Mouse (Mus musculus) brain, adult 2 months (tissue): Measurements from ENCODE around the gene Prph.

Source experiments
- DNase-seq: peaks from one replicate; pipeline ENCODE4 v3.0.0; 2011; ENCODE audit warnings: low read depth, low spot score

Gene Prph

DNA sequence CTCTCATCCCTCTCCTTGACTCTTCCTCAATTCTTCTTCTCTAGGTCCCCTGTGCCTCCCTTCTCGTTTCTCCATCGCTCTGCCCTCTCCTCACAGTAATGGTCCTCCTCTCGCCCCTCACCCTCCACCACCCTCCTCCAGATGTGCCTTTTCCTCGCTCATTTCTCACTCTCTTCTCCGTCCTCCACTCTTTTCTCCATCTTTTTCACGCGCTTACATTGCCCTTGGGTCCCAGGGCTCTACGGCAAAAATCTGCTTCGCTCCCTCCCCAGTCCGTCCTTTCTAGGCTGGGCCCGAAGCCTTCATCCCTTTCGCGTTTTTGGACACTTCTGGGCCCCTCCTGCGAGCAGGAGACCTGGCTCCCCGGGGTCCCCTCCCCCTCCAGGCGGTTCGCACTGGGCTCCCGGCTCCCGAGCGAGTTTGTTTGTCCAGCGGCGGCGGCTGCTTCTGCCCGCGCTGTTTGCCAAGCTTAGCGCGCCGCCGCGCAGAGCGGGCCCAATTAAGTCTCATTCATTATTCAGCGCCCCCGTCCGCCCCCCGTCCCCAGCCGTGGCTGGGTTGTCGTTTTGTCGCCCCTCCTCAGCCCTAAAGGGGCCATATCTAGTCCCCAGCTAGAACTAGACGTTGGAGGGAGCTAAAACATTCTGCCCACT is 43.0 kb downstream of the Prph start:
- DNase-seq, result no peak

GRCm38 (mm10) chr15:99098493-99098861 is 43.5 kb downstream of the Prph start:
- no peak for DNase-seq

GRCm38 (mm10) chr15:99099139-99099556 is 44.2 kb downstream of the Prph start:
- peak; percentile 47 for DNase-seq

DNA sequence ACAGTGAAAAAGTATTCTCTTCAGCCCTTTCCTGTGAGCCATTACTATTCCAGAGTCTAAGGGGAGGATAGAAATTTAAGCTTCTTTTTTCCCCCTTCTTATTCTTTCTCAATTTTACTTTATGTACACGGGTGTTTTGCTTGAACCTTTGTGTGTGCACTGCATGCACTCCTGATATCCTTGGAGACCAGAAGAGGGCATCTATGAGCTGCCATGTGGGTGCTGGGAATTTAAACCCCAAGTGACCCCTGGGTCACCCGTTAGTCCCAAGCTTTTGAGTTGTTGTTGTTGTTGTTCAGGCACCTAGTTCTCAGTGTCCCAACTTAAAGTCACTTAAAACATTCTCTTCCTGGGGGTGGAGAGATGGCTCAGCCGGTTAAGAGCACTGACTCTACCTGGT is 45.0 kb downstream of the Prph start:
- DNase-seq, result no peak

GRCm38 (mm10) chr15:99105238-99105637 is 50.3 kb downstream of the Prph start:
- DNase-seq, result no peak

DNA sequence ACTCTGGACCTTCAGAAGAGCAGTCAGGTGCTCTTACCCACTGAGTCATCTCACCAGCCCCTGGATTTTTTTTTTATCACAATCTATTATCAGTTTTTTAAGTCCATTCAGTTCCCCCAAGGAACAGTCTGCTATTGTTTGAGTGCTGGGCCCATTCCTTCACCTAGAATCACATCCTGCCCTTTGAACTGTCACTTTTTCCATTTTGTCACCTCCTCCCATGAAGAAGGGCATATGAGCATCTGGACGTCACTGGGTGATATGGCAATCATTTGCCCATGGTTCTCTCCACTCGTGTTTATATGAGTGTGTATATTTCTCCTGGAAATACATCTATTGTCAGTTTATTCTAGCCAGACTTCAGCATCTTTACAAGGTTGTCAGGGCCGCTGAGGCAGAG is 52.9 kb downstream of the Prph start:
- no peak for DNase-seq
